Mouse (Mus musculus): Measurements from ENCODE around the gene Lrrfip1.

GRCm38 (mm10) chr1:90962526-90962925 is 36.0 kb upstream of the Lrrfip1 start:
- no peak for TF ChIP-seq CTCF (IDR thresholded peaks at IDR 0.05; ENCODE audit: extremely low read depth, insufficient read depth, insufficient read length, insufficient replicate concordance)
- no peak for TF ChIP-seq POLR2A (IDR thresholded peaks at IDR 0.05; ENCODE audit: low read depth, low read length)

Measured in spleen, adult 2 months (tissue).